Mouse (Mus musculus) limb, embryonic 10.5 days (tissue): ENCODE measurements around the gene Cib4. TPM values are rescaled to one million over a fixed set of nuclear protein-coding genes. Genes with fewer than 3 reads are reported as not detected.

ENCODE experiments used
- DNase-seq: peaks from one replicate; pipeline ENCODE4 v3.0.0-alpha.2; 2017; ENCODE audit warnings: low spot score
- H3K27ac ChIP-seq: fragments of 300-500 bp; sonication (generic); 2 replicates; pipeline ENCODE4 v1.5.1; 2016; ENCODE audit warnings: mild to moderate bottlenecking
- H3K27me3 ChIP-seq: fragments of 300-500 bp; sonication (generic); 2 replicates; pipeline ENCODE4 v1.6.1; 2016; ENCODE audit warnings: low read depth, mild to moderate bottlenecking; ENCODE audit not compliant: poor library complexity, severe bottlenecking
- H3K36me3 ChIP-seq: fragments of 300-500 bp; sonication (generic); 2 replicates; pipeline ENCODE4 v1.6.1; 2016; ENCODE audit warnings: mild to moderate bottlenecking, moderate library complexity
- H3K4me1 ChIP-seq: fragments of 300-500 bp; sonication (generic); 2 replicates; pipeline ENCODE4 v1.6.1; 2016
- H3K4me3 ChIP-seq: fragments of 300-500 bp; sonication (generic); 2 replicates; pipeline ENCODE4 v1.5.1; 2016; ENCODE audit warnings: mild to moderate bottlenecking, moderate library complexity
- H3K9me3 ChIP-seq: fragments of 300-500 bp; sonication (generic); replicated peaks from 2 replicates; pipeline ENCODE4 v1.6.1; 2016; ENCODE audit warnings: mild to moderate bottlenecking
- WGBS: fragments of 180-500 bp; shearing (Covaris S2); methylation state at CpG from one replicate; pipeline ENCODE4 v1.1.7; 2016; 5-methylcytosine and 5-hydroxymethylcytosine counted together
- polyA plus RNA-seq: library from polyadenylated mRNA; unstranded; fragments of >200 nt; fragmentation: Nextera tagmentation; extraction: Ambion mirVana; gene quantifications from 2 replicates; pipeline ENCODE4 v1.2.1, GENCODE M21; 2016

The Cib4 gene
- polyA plus RNA-seq, 1 experiment from 2014 or later: not detected

GRCm38 (mm10) chr5:30444327-30444895 is 101.2 kb downstream of the Cib4 start:
- no peaks in the 10 kb centered on the region for H3K27me3 ChIP-seq
- WGBS: 88% methylated on average over 13 of the region's 13 CpGs
- H3K27ac ChIP-seq: no peak overlapping the region
- H3K4me3 ChIP-seq: no peak overlapping the region
- H3K4me1 ChIP-seq: peaks cover 8% of the 10 kb centered on the region; the same call in 1 of the 2 replicates
- no peak for DNase-seq
- H3K36me3 ChIP-seq: no peaks in the 10 kb centered on the region
- no peaks in the 10 kb centered on the region for H3K9me3 ChIP-seq

GRCm38 (mm10) chr5:30442196-30442595 is 103.4 kb downstream of the Cib4 start:
- Histone ChIP-seq H3K4me3 (no peak overlapping the region), H3K36me3 (no peaks in the 10 kb centered on the region), H3K4me1 (peaks cover 8% of the 10 kb centered on the region; the same call in 1 of the 2 replicates), H3K27ac (no peak overlapping the region), H3K27me3 (no peaks in the 10 kb centered on the region), H3K9me3 (no peaks in the 10 kb centered on the region)
- 71% methylated on average over 5 of the region's 5 CpGs for WGBS
- DNase-seq: no peak

GRCm38 (mm10) chr5:30440308-30440906 is 105.2 kb downstream of the Cib4 start:
- Histone ChIP-seq H3K9me3 (no peaks in the 10 kb centered on the region), H3K4me3 (no peak overlapping the region), H3K4me1 (peaks cover 8% of the 10 kb centered on the region; the same call in 1 of the 2 replicates), H3K36me3 (no peaks in the 10 kb centered on the region), H3K27me3 (no peaks in the 10 kb centered on the region), H3K27ac (no peak overlapping the region)
- WGBS: 90% methylated on average over 8 of the region's 8 CpGs
- no peak for DNase-seq

- Histone ChIP-seq H3K4me3 (no peak overlapping the region), H3K27me3 (no peaks in the 10 kb centered on the region), H3K9me3 (no peaks in the 10 kb centered on the region), H3K36me3 (no peaks in the 10 kb centered on the region), H3K27ac (no peak overlapping the region), H3K4me1 (peaks cover 3% of the 10 kb centered on the region; the same call in 1 of the 2 replicates)
- DNase-seq: no peak
- 44% methylated on average over 2 of the region's 2 CpGs for WGBS
Measured at GRCm38 (mm10) chr5:30438931-30439330, 106.7 kb downstream of the Cib4 start.

Other genes starting within 250 kb of the Cib4 start
- 0.06 and 0.10 TPM in 2 replicates for gene Otof, start 83.9 kb downstream of the Cib4 start, polyA plus RNA-seq
- not detected in 2 replicates for gene 1700001C02Rik, start 79.8 kb downstream of the Cib4 start, polyA plus RNA-seq
- gene Kcnk3, start 42.3 kb upstream of the Cib4 start, polyA plus RNA-seq: 0.36 and 0.69 TPM in 2 replicates
- 20.9 and 22.3 TPM in 2 replicates for gene Slc35f6, start 102.1 kb upstream of the Cib4 start, polyA plus RNA-seq
- gene Cenpa, start 120.9 kb upstream of the Cib4 start, polyA plus RNA-seq: 508 and 523 TPM in 2 replicates
- 4.3 and 4.9 TPM in 2 replicates for gene Dpysl5, start 165.7 kb upstream of the Cib4 start, polyA plus RNA-seq